Mouse (Mus musculus) spleen, adult 2 months (tissue): ENCODE measurements around the gene Rac3. TPM values are rescaled to one million over a fixed set of nuclear protein-coding genes. Genes with fewer than 3 reads are reported as not detected.
A peak's percentile ranks its signal among the peaks of the same experiment; 100 is the strongest.

ENCODE experiments used
- DNase-seq, 2 experiments: peaks; one replicate each; pipeline versions ENCODE4 v3.0.0 to v3.0.0-alpha.2; 2012 to 2021; ENCODE audit warnings: low spot score in 2 of 2, low read depth in 1 of 2
- H3K27ac ChIP-seq: fragments of 200-500 bp; 2 replicates; pipeline ENCODE4 v1.5.1; 2012; ENCODE audit warnings: low read length, inconsistent platforms; ENCODE audit not compliant: insufficient read depth
- H3K27me3 ChIP-seq: fragments of 200-500 bp; 2 replicates; pipeline ENCODE4 v1.6.1; 2012; ENCODE audit warnings: mild to moderate bottlenecking, moderate library complexity, low read length, inconsistent platforms; ENCODE audit not compliant: control insufficient read depth, insufficient read depth
- H3K36me3 ChIP-seq: fragments of 200-500 bp; 2 replicates; pipeline ENCODE4 v1.6.1; 2012; ENCODE audit warnings: mild to moderate bottlenecking, low read length, inconsistent platforms; ENCODE audit not compliant: control insufficient read depth, insufficient read depth
- H3K4me1 ChIP-seq: fragments of 200-500 bp; 2 replicates; pipeline ENCODE4 v1.6.1; 2011; ENCODE audit warnings: inconsistent platforms; ENCODE audit not compliant: control insufficient read depth, insufficient read depth, insufficient read length
- H3K4me3 ChIP-seq: fragments of 200-500 bp; 2 replicates; pipeline ENCODE4 v1.5.1; 2011; ENCODE audit warnings: mild to moderate bottlenecking, inconsistent platforms; ENCODE audit not compliant: insufficient read depth, insufficient read length; ENCODE audit errors: extremely low read depth
- CTCF ChIP-seq: fragments of 200-500 bp; IDR thresholded peaks from 2 replicates; pipeline ENCODE4 v1.5.1; 2011; ENCODE audit warnings: mild to moderate bottlenecking, inconsistent platforms; ENCODE audit not compliant: insufficient read depth, insufficient read length, insufficient replicate concordance; ENCODE audit errors: extremely low read depth
- POLR2A ChIP-seq: fragments of 200-500 bp; IDR thresholded peaks from 2 replicates; pipeline ENCODE4 v1.6.1; 2011; ENCODE audit warnings: low read depth, low read length, inconsistent platforms
- WGBS: fragments of 180-500 bp; shearing (Covaris S2); methylation state at CpG from one replicate; pipeline ENCODE4 v1.1.7; 2018; 5-methylcytosine and 5-hydroxymethylcytosine counted together
- polyA plus RNA-seq: library from polyadenylated mRNA; depleted of rRNA; stranded (reverse); fragments of >200 nt; gene quantifications from 2 replicates; pipeline ENCODE4 v1.2.3, GENCODE M21; 2012

Gene Rac3
- polyA plus RNA-seq, 1 experiment, result 3.0 TPM

DNA sequence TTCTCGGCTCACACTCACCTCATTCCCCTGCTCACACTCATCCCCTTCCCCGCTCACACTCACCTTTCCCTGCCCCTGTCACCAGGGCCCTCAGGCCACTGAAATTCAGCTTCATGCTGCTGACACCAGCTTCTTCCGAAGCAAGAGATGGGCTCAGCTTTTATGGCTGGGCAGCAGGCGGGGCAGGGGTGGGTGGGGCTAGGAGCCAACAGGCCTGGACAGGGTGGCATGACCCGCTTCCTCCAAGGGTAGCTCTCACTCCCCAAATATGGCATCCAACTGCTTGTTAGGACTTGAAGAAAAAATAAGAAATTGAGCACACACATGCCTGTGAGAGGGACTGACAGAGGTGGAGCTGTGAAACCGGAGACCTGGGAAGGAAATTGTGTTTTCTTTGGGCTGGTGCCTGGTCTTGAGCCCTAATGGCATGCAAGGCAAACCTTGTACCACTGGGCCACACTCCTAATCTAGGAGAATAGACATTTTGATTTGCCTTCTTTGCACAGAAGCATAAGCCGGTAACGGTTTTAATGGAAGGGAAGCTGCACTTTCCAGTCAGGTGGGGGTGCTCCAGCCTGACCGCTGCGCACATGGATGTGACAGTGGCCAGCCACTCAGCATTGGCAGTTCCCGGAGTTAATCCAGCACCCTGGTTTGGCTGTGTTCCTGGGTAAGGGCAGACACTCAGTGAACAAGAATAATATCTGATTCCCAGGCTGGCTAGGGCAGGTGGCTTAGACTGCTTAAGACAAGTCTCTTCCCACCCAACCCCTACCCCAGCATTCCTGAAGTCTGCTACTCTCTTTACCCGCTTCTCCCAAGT is 10.8 kb downstream of the Rac3 start, which contains the start of gene Cbr2:
Gene Cbr2, minus strand, starts transcription at position 257 of the 823 bp plus-strand sequence.
- no peak for DNase-seq
- Histone ChIP-seq H3K36me3 (no peaks in the 10 kb centered on the region), H3K27ac (no peak within 1 kb of the TSS), H3K4me3 (no peak within 1 kb of the TSS), H3K4me1 (peaks cover 3% of the 10 kb centered on the region; the same call in 1 of the 2 replicates), H3K27me3 (no peaks in the 10 kb centered on the region)
- no peak for TF ChIP-seq CTCF
- TF ChIP-seq POLR2A, result no peak
- WGBS, result 86% methylated on average over 12 of the region's 12 CpGs

DNA sequence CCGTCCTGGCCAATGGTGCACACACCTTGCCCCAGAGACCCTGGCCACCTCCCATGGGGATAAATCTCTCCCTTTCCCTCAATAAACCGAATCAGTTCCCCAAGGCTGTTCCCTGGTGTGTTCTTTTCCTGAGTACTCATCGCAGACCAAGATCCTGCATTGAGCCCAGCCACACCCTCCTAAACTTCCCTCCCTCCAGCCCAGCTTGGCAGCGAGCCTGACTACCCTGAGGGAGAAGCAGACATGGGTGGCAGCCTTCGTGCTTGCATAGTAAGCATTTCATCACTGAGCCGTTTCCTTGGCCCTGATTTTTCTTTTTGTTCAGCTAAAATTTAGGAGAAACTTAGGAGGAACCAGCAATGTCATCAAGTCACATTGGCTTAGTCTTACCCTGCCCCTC is 12.3 kb downstream of the Rac3 start:
- Histone ChIP-seq H3K27me3 (no peaks in the 10 kb centered on the region), H3K36me3 (no peaks in the 10 kb centered on the region), H3K4me1 (peaks cover 3% of the 10 kb centered on the region; the same call in 1 of the 2 replicates), H3K27ac (no peak overlapping the region), H3K4me3 (no peak overlapping the region)
- 41% methylated on average over 6 of the region's 6 CpGs for WGBS
- DNase-seq, result no peak
- TF ChIP-seq POLR2A, result no peak
- no peak for TF ChIP-seq CTCF

DNA sequence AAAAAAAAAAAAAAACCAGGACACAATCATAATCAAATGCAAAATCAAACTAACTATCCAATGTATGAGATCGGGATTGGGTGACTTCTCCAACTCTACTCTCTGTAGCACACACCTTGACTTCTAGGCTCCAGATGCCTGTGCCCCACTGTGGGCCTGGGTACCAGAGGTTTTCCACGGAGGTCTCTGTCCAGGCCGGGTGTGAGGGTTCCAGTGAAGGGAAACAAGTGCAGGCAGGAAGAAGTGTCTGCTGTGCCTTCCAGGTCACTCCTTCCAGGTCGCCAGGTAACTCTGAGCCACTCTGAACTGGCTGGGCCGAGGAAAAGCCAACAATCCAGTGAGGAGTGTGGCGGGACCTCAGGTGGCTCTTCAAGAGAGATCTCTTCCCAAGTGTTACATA is 15.2 kb downstream of the Rac3 start:
- Histone ChIP-seq H3K4me3 (no peak overlapping the region), H3K36me3 (no peaks in the 10 kb centered on the region), H3K4me1 (no peaks in the 10 kb centered on the region), H3K27ac (no peak overlapping the region), H3K27me3 (no peaks in the 10 kb centered on the region)
- TF ChIP-seq CTCF, result no peak
- TF ChIP-seq POLR2A, result no peak
- no peak for DNase-seq
- 83% methylated on average over 6 of the region's 6 CpGs for WGBS

DNA sequence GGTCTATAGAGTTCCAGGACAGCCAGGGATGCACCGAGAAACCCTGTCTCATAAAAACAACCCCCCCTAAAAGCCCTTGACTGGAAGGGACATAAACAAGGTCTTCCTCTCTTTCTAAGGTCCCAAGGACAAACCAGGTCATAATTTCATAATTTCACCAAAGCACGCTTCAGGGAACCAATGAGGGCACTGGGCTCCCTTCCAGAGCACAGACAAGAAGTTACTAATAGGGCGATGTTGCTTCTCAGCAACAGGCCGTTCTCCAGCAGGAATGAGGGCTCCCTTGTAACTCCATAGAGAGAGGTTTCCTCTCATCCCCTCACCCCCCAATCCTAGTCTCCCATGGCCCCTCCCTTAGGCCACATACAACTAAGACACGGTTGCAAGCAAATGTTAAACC is 19.7 kb downstream of the Rac3 start:
- Histone ChIP-seq H3K27ac (no peak overlapping the region), H3K4me3 (no peak overlapping the region), H3K27me3 (no peaks in the 10 kb centered on the region), H3K4me1 (no peaks in the 10 kb centered on the region), H3K36me3 (no peaks in the 10 kb centered on the region)
- 87% methylated on average over 5 of the region's 5 CpGs for WGBS
- no peak for DNase-seq
- TF ChIP-seq CTCF (no peak), POLR2A (no peak)

DNA sequence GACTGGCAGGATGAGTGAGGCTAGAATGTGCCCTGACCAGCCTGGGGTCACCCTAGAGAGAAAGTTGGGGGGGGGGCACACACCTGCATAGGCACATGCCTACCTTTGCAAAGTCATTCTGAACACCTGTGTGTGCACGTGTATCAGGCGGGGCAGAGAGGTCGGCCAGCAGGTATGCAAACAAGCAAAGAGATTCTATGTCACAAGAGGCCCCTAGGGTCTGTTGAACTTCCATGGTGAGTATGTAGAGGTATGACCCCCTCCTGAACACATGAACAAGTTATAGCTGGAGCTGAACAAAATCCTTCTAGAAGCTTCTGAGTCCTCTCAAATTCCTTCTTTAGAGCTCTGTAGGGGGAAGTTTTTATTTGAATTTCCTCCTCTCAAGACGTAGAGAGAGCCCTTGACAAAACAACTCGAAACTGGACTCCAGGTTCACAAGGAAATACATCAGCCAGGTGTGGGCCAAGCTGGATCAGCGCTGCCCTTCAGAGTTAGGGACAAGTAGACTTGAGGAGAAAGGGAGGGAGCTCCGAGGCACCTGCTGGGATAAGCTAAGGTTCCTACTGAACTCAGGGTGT is 22.9 kb downstream of the Rac3 start:
- TF ChIP-seq CTCF (no peak), POLR2A (no peak)
- Histone ChIP-seq H3K36me3 (no peaks in the 10 kb centered on the region), H3K27ac (no peak overlapping the region), H3K27me3 (no peaks in the 10 kb centered on the region), H3K4me1 (no peaks in the 10 kb centered on the region), H3K4me3 (no peak overlapping the region)
- DNase-seq, result no peak
- WGBS, result 78% methylated on average over 7 of the region's 7 CpGs

DNA sequence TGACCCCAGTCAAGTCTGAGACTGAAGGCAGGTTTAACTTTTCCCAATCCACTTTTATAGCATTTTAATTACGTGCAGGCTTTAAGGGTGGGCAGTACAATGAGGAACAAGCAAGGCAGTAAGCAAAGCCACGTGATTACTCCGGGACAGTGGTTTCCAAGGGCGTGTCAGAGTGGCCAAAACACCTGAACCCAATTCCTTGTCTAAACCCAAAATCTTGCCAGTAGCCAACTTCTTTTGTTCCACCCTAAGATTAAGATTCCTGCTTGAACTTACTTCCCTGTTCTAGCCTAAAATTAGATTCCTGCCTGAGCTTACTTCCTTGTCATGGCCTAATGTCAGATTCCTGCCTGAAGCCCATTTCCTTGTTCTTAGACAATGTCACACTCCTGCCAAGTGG is 26.7 kb downstream of the Rac3 start:
- DNase-seq, result no peak
- Histone ChIP-seq H3K36me3 (no peaks in the 10 kb centered on the region), H3K27me3 (no peaks in the 10 kb centered on the region), H3K4me3 (no peak overlapping the region), H3K27ac (no peak overlapping the region), H3K4me1 (no peaks in the 10 kb centered on the region)
- WGBS, result 48% methylated on average over 4 of the region's 4 CpGs
- no peak for TF ChIP-seq CTCF
- TF ChIP-seq POLR2A, result no peak

DNA sequence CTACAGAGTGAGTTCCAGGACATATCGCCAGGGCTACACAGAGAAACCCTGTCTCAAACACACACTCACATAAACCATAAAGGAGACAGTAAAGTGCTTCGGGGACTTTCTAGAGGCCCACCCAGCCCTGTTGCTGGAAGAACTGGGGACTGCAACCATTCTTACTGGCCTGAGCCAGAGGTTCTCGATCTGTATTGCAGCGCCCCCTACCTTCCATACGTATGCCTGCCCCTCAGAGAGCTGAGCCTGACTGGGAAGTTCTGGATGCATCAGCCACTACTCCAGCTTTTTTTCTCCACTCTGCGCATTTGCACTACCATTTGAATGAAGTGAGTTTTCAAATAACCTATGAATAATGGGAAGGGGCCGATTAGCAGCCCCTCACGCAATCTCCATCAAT is 28.2 kb downstream of the Rac3 start:
- DNase-seq, result peak; percentile 27 to 37
- H3K4me1 ChIP-seq, result no peaks in the 10 kb centered on the region
- no peaks in the 10 kb centered on the region for H3K27me3 ChIP-seq
- no peak overlapping the region for H3K4me3 ChIP-seq
- no peak overlapping the region for H3K27ac ChIP-seq
- H3K36me3 ChIP-seq, result no peaks in the 10 kb centered on the region
- WGBS, result 64% methylated on average over 8 of the region's 8 CpGs
- TF ChIP-seq POLR2A (no peak), CTCF (peak; percentile 44; the same call in 1 of the 2 replicates)
